Mouse (Mus musculus) G1E (cell line): ENCODE measurements around the gene Avil.

Experiments used
- CTCF ChIP-seq: IDR thresholded peaks from 2 replicates; pipeline ENCODE4 v1.5.1; 2012; ENCODE audit warnings: low read depth, low read length, inconsistent platforms, mixed read lengths
- GATA1 ChIP-seq: IDR thresholded peaks from 2 replicates; pipeline ENCODE4 v1.6.1; 2012; ENCODE audit warnings: borderline replicate concordance, low read length, inconsistent platforms, mixed read lengths
- POLR2AphosphoS5 ChIP-seq: IDR thresholded peaks from 2 replicates; pipeline ENCODE4 v1.6.1; 2012; ENCODE audit warnings: low read depth, low read length, inconsistent platforms; ENCODE audit not compliant: insufficient replicate concordance

DNA sequence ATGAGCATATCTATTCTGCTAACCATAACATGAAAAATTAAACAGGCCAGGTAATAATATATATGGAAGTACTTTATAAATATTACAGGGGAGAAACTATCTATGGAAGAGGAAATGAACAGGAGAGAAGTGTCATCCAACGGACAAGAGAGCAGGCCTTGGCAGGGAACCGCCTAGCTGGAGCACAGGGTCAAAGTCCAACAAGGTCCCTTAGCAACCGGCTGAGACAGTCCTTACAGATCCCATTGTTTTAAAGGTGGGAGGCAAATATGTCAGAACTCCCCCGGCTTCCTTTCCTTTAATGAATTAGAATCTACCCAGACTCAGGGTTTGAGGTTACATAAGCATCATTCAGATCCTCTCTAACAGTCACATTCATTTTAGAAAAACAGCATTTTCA lies 23.4 kb upstream of the Avil start:
- no peak for TF ChIP-seq CTCF
- no peak for TF ChIP-seq GATA1
- no peak for TF ChIP-seq POLR2AphosphoS5
